Mouse (Mus musculus) A20 (cell line): Measurements from ENCODE around the gene Gprasp1.
"Not testable (repeated sequence)": the region's sequence is repeated elsewhere in the genome, so short reads cannot be mapped to it uniquely, and the experiment has no call there.

Source experiments
- DNase-seq: peaks from one replicate; pipeline ENCODE4 v3.0.0-alpha.2; 2011; ENCODE audit warnings: low read depth, low spot score

Gprasp1 gene

GRCm38 (mm10) chrX:135742304-135743055 is at the start of gene Gprasp1, which contains the start of gene Armcx5:
Gene Gprasp1 (plus strand): TSS chrX:135742733.
Gene Armcx5 (plus strand): TSS chrX:135742733.
- peak; percentile 92 for DNase-seq

- no peak for DNase-seq
Observed at GRCm38 (mm10) chrX:135693633-135694032, 48.9 kb upstream of the Gprasp1 start, which contains the start of gene Tcp11x2. Gene Tcp11x2 (minus strand): TSS chrX:135693790.

GRCm38 (mm10) chrX:135703111-135703510 is 39.4 kb upstream of the Gprasp1 start:
- no peak for DNase-seq

GRCm38 (mm10) chrX:135704349-135704748 is 38.2 kb upstream of the Gprasp1 start:
- no peak for DNase-seq

- DNase-seq: no peak
Observed at GRCm38 (mm10) chrX:135712845-135713244, 29.7 kb upstream of the Gprasp1 start.

GRCm38 (mm10) chrX:135725161-135725560 is 17.4 kb upstream of the Gprasp1 start, which contains the start of gene Tmsb15a:
Gene Tmsb15a (minus strand): TSS chrX:135725261.
- DNase-seq: no peak

GRCm38 (mm10) chrX:135738730-135739520 is 3.6 kb upstream of the Gprasp1 start:
- peak; percentile 24 for DNase-seq

GRCm38 (mm10) chrX:135743056-135743355 is 473 bp downstream of the Gprasp1 start:
- DNase-seq: no peak

GRCm38 (mm10) chrX:135745376-135745775 is 2.8 kb downstream of the Gprasp1 start:
- DNase-seq: not testable (repeated sequence)

- DNase-seq: peak; percentile 52
Observed at GRCm38 (mm10) chrX:135752832-135753231, 10.3 kb downstream of the Gprasp1 start.

GRCm38 (mm10) chrX:135761707-135762106 is 19.2 kb downstream of the Gprasp1 start:
- peak; percentile 9 for DNase-seq

GRCm38 (mm10) chrX:135768043-135768548 is 25.6 kb downstream of the Gprasp1 start:
- DNase-seq: no peak

- DNase-seq: no peak
Observed at GRCm38 (mm10) chrX:135768565-135768964, 26.0 kb downstream of the Gprasp1 start.

GRCm38 (mm10) chrX:135791536-135791935 is 49.0 kb downstream of the Gprasp1 start:
- no peak for DNase-seq

GRCm38 (mm10) chrX:135792326-135792725 is 49.8 kb downstream of the Gprasp1 start:
- no peak for DNase-seq

GRCm38 (mm10) chrX:135795591-135796304 is 53.2 kb downstream of the Gprasp1 start:
- DNase-seq: not testable (repeated sequence)

- DNase-seq: not testable (repeated sequence)
Observed at GRCm38 (mm10) chrX:135796305-135797211, 54.0 kb downstream of the Gprasp1 start.

GRCm38 (mm10) chrX:135797212-135797644 is 54.7 kb downstream of the Gprasp1 start, which contains the start of gene Bhlhb9:
Gene Bhlhb9 (plus strand): TSS chrX:135797594.
- peak; percentile 40 for DNase-seq

- DNase-seq: no peak
Observed at GRCm38 (mm10) chrX:135804149-135804548, 61.6 kb downstream of the Gprasp1 start.

- DNase-seq: peak; percentile 6
Observed at GRCm38 (mm10) chrX:135805780-135806179, 63.2 kb downstream of the Gprasp1 start.
